Mouse (Mus musculus): ENCODE results near the gene Gls2.
"Not testable (repeated sequence)": the region's sequence is repeated elsewhere in the genome, so short reads cannot be mapped to it uniquely, and the experiment has no call there.

Gene Gls2

DNA sequence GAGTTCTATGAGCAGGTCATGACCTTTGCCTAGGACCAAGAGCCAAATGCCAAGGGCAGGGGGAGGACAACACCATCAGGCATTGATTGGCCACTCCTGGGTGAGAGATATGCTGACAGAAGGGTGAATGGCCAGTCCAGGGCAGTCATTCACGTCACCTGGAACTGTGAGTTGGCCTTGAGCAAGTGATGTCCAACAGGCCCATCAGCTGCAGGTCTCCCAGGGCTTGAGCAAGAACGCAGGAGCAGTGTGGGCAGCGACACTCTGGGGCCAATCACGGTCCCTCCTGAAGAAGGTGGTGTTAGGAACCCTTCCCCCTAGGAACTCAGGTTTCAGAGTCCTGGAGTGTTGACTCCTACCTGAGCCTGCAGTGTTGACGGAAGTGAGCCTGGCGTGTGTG is 7.6 kb downstream of the Gls2 start:
- DNase-seq = no peak

GRCm38 (mm10) chr10:128204941-128205340 is 10.7 kb downstream of the Gls2 start:
- no peak for DNase-seq

- no peak for DNase-seq
Measured at GRCm38 (mm10) chr10:128208326-128208725, 14.1 kb downstream of the Gls2 start.

DNA sequence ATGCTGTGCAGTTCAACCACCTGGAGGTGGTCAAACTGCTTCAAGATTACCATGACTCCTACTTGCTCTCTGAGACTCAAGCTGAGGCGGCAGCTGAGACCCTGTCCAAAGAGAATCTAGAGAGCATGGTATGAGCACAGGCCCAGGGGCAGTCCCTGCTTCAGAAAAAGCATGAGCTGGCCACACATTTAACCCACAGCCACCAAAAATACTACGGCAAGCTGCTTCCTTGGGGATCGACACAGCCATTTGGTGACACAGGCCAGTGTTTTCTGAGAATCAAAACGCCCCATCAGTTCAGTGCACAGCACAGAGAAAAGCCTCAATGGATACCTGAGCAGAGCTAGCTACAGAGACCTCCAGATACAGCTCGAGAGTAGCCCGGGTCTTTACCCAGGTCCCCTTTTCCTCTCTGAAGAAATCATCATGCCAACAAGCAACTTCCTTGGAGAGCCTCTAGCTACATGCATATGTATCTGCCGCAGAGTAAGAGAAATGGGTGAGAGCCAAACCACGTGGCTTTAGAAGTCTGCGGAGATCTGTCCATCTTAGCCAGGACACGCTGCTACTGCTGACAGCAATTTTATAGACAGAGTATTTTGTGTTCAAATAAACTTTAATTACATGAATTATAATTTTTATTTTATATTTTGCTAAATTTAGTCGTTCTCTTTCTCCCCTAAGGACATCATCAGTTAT is 15.2 kb downstream of the Gls2 start:
- no peak for DNase-seq

GRCm38 (mm10) chr10:128210131-128210530 is 15.9 kb downstream of the Gls2 start:
- no peak for DNase-seq

GRCm38 (mm10) chr10:128210954-128211353 is 16.7 kb downstream of the Gls2 start:
- DNase-seq = peak; percentile 26

- DNase-seq = peak; percentile 93
Measured at GRCm38 (mm10) chr10:128211390-128212108, 17.3 kb downstream of the Gls2 start, which contains the start of gene Spryd4. TSS of gene Spryd4 (minus strand) at chr10:128211807.

DNA sequence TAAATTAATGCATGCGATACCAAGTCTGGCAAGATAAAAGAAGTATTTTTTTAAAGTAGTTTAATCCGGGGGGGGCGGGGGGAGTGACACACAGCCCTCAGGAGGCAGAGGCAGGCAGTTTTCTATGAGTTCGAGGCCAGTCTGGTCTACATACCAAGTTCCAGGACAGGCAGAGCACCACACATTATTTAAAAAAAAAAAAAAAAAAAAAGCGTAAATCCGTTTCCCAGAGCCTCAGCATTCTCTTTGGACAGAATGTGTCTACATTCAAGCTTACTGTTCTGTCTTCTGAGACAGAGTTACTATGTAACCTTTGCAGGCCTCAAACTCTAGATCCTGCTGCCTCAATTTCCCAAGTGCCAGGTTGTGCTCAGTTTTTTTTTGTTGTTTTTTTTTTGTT is 17.9 kb downstream of the Gls2 start:
- DNase-seq = no peak

- peak; percentile 72 for DNase-seq
Measured at GRCm38 (mm10) chr10:128212871-128213323, 18.6 kb downstream of the Gls2 start.

- DNase-seq = not testable (repeated sequence)
Measured at GRCm38 (mm10) chr10:128214112-128214511, 19.9 kb downstream of the Gls2 start.

GRCm38 (mm10) chr10:128214981-128215380 is 20.7 kb downstream of the Gls2 start:
- no peak for DNase-seq

- no peak for DNase-seq
Measured at GRCm38 (mm10) chr10:128218387-128219117, 24.3 kb downstream of the Gls2 start.

- no peak for DNase-seq
Measured at GRCm38 (mm10) chr10:128221533-128222286, 27.5 kb downstream of the Gls2 start.

GRCm38 (mm10) chr10:128225064-128225463 is 30.8 kb downstream of the Gls2 start:
- DNase-seq = no peak

- DNase-seq = no peak
Measured at GRCm38 (mm10) chr10:128225538-128225937, 31.3 kb downstream of the Gls2 start, which contains the start of gene Mip. TSS of gene Mip (plus strand) at chr10:128225838.

- DNase-seq = no peak
Measured at GRCm38 (mm10) chr10:128227592-128227991, 33.3 kb downstream of the Gls2 start.

DNA sequence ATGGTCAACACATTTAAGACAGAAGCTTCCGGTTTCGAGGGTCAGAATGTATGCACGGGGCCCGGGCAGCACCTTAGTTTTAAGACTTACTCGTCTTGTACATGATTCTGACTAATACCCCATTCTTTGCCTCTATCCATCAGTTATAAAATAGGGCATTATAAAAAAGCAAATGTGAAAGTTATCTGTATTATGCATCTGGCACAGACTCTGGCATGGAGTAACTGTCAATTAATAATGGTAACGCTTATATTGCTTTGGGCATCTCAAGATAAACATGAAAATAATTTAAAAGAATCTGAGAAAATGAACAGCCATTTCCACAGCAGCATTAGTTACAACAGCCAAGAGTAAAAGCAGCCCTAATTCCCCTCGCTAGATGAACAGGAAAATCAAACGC is 33.8 kb downstream of the Gls2 start:
- DNase-seq = no peak

GRCm38 (mm10) chr10:128230582-128230981 is 36.3 kb downstream of the Gls2 start:
- DNase-seq = no peak

DNA sequence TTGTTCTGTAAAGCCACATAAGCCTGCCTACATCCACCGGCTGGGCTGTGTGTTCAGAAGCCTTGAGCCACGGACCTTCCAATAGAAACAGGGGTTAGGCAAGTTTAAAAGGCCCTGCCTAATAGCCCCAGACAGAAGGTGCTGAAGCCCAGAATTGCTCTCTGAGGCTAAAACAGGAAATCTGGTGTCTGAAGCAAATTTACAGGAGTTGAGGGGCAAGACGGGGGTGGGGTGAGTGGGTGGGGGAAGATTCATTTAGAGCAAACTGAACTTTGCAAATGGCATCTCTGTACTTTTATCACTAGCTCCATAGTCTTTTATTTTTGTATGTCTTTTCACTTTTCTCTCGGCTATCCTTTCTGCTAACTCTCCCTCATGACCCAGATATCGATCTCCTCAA is 36.9 kb downstream of the Gls2 start:
- no peak for DNase-seq

- peak; percentile 94 for DNase-seq
Measured at GRCm38 (mm10) chr10:128231697-128232419, 37.6 kb downstream of the Gls2 start, which contains the start of gene Timeless. TSS of gene Timeless (plus strand) at chr10:128232065.

- DNase-seq = peak; percentile 67
Measured at GRCm38 (mm10) chr10:128232420-128232985, 38.2 kb downstream of the Gls2 start.

GRCm38 (mm10) chr10:128236321-128236720 is 42.1 kb downstream of the Gls2 start:
- no peak for DNase-seq
